Mouse (Mus musculus) ES-E14 (cell line): Measurements from ENCODE around the gene Gaa. TPM values are rescaled to one million over a fixed set of nuclear protein-coding genes. Genes with fewer than 3 reads are reported as not detected.

Experiments used
- DNase-seq: peaks from one replicate; pipeline ENCODE4 v3.0.0-alpha.2; 2013; ENCODE audit warnings: low read depth, low spot score
- H3K27ac ChIP-seq: 2 replicates; pipeline ENCODE4 v1.5.1; 2012; ENCODE audit warnings: low read depth, mild to moderate bottlenecking, low read length, moderate library complexity, mixed read lengths; ENCODE audit not compliant: poor library complexity, insufficient read depth, severe bottlenecking
- H3K36me3 ChIP-seq: 2 replicates; pipeline ENCODE4 v1.6.1; 2012; ENCODE audit warnings: mild to moderate bottlenecking, low read length, moderate library complexity, mixed read lengths; ENCODE audit not compliant: control insufficient read depth, poor library complexity, insufficient read depth, severe bottlenecking
- H3K4me1 ChIP-seq, 2 experiments: fragments of 150-350 bp in 1 of 2; sonication (generic) in 1 of 2; 2 replicates each; pipeline ENCODE4 v1.6.1; 2012; ENCODE audit warnings: low read length in 2 of 2, mild to moderate bottlenecking in 1 of 2, mixed read lengths in 1 of 2; ENCODE audit not compliant: control insufficient read depth in 2 of 2, insufficient read depth in 2 of 2, poor library complexity in 1 of 2
- H3K4me3 ChIP-seq, 2 experiments: fragments of 150-350 bp in 1 of 2; sonication (generic) in 1 of 2; 2 replicates each; pipeline ENCODE4 v1.5.1; 2012; ENCODE audit warnings: low read length in 2 of 2, low read depth in 1 of 2, mild to moderate bottlenecking in 1 of 2, mixed read lengths in 1 of 2; ENCODE audit not compliant: insufficient read depth in 1 of 2, poor library complexity in 1 of 2, severe bottlenecking in 1 of 2
- H3K9ac ChIP-seq: 2 replicates; pipeline ENCODE4 v1.6.1; 2012; ENCODE audit warnings: low read depth, mild to moderate bottlenecking, low read length, mixed read lengths; ENCODE audit not compliant: poor library complexity, insufficient read depth, severe bottlenecking
- H3K9me3 ChIP-seq: fragments of 150-350 bp; sonication (generic); 2 replicates; pipeline ENCODE4 v1.6.1; 2012; ENCODE audit warnings: low read depth, mild to moderate bottlenecking, low read length; ENCODE audit not compliant: control insufficient read depth, insufficient read depth
- CHD2 ChIP-seq: IDR thresholded peaks from 2 replicates; pipeline ENCODE4 v1.6.1; 2014; ENCODE audit warnings: mild to moderate bottlenecking, low read depth, low read length, inconsistent platforms
- HCFC1 ChIP-seq: IDR thresholded peaks from 2 replicates; pipeline ENCODE4 v1.6.1; 2012; ENCODE audit warnings: low read length, inconsistent platforms, borderline replicate concordance; ENCODE audit not compliant: insufficient read depth
- MAFK ChIP-seq: IDR thresholded peaks from 2 replicates; pipeline ENCODE4 v1.6.1; 2014; ENCODE audit warnings: mild to moderate bottlenecking, low read depth, low read length, inconsistent platforms; ENCODE audit not compliant: insufficient read depth
- ZC3H11A ChIP-seq: IDR thresholded peaks from 2 replicates; pipeline ENCODE4 v1.6.1; 2012; ENCODE audit warnings: low read depth, mild to moderate bottlenecking, inconsistent platforms, low read length, borderline replicate concordance
- ZNF384 ChIP-seq: IDR thresholded peaks from 2 replicates; pipeline ENCODE4 v1.6.1; 2012; ENCODE audit warnings: low read depth, low read length, inconsistent platforms
- in situ Hi-C, 2 experiments: fragments of 600-800 bp; cut with MboI; formaldehyde crosslinking; loops; one replicate each; pipeline ENCODE4 v1.15.1; 2025; ENCODE audit warnings: low sequenced_read_pairs in 2 of 2, inconsistent platforms in 1 of 2; ENCODE audit not compliant: unreplicated experiment in 2 of 2
- total RNA-seq: library from RNA; depleted of rRNA; stranded (reverse); fragments of 300-350 nt; gene quantifications from 2 replicates; pipeline ENCODE4 v1.2.3, GENCODE M21; 2012

Gaa gene
- total RNA-seq, 1 experiment = 69.3 TPM

- Histone ChIP-seq H3K36me3 (no peaks in the 10 kb centered on the region), H3K9me3 (no peaks in the 10 kb centered on the region), H3K4me1 (peaks cover 0 to 3% of the 10 kb centered on the region in 2 experiments; a peak in 1 of 4 replicates), H3K9ac (peak overlapping the region; percentile 13), H3K4me3 (peak overlapping the region; percentile 70 to 80), H3K27ac (no peak overlapping the region)
- no peak for DNase-seq
- in situ Hi-C loops = no loop called here
- TF ChIP-seq CHD2 = no peak
- no peak for TF ChIP-seq MAFK
- TF ChIP-seq ZNF384 = no peak
- no peak for TF ChIP-seq HCFC1
- no peak for TF ChIP-seq ZC3H11A
Measured at GRCm38 (mm10) chr11:119228846-119229626, 38.7 kb upstream of the Gaa start.

GRCm38 (mm10) chr11:119234770-119235169 lies 32.9 kb upstream of the Gaa start:
- Histone ChIP-seq H3K4me3 (no peak overlapping the region), H3K27ac (no peak overlapping the region), H3K4me1 (peaks cover 0 to 28% of the 10 kb centered on the region in 2 experiments; a peak in 1 of 4 replicates), H3K9ac (no peak overlapping the region), H3K36me3 (no peaks in the 10 kb centered on the region), H3K9me3 (no peaks in the 10 kb centered on the region)
- no peak for DNase-seq
- no peak for TF ChIP-seq ZC3H11A
- no peak for TF ChIP-seq HCFC1
- no peak for TF ChIP-seq MAFK
- TF ChIP-seq ZNF384 = no peak
- no peak for TF ChIP-seq CHD2
- in situ Hi-C loops = no loop called here

GRCm38 (mm10) chr11:119235596-119235995 lies 32.1 kb upstream of the Gaa start:
- H3K36me3 ChIP-seq = no peaks in the 10 kb centered on the region
- DNase-seq = peak; percentile 94

GRCm38 (mm10) chr11:119236354-119236753 lies 31.3 kb upstream of the Gaa start:
- Histone ChIP-seq H3K9ac (no peak overlapping the region), H3K9me3 (no peaks in the 10 kb centered on the region), H3K27ac (no peak overlapping the region), H3K36me3 (no peaks in the 10 kb centered on the region), H3K4me1 (peaks cover 3 to 30% of the 10 kb centered on the region in 2 experiments; a peak in 3 of 4 replicates), H3K4me3 (no peak overlapping the region)
- TF ChIP-seq HCFC1 = no peak
- TF ChIP-seq ZNF384 = no peak
- no peak for TF ChIP-seq CHD2
- no peak for TF ChIP-seq MAFK
- no peak for TF ChIP-seq ZC3H11A
- no peak for DNase-seq
- in situ Hi-C loops = no loop called here

More at GRCm38 (mm10) chr11:119235596-119235995, 32.1 kb upstream of the Gaa start:
- Histone ChIP-seq H3K9me3 (no peaks in the 10 kb centered on the region), H3K4me3 (no peak overlapping the region), H3K9ac (0 out of 2 replicates have a peak overlapping the region, but pooled peaks have one; percentile 19), H3K4me1 (peaks cover 3 to 30% of the 10 kb centered on the region in 2 experiments; a peak in 3 of 4 replicates), H3K27ac (no peak overlapping the region)
- TF ChIP-seq ZNF384 = no peak
- TF ChIP-seq HCFC1 = no peak
- TF ChIP-seq MAFK = no peak
- in situ Hi-C loops = no loop called here
